In the genomic region with DNA sequence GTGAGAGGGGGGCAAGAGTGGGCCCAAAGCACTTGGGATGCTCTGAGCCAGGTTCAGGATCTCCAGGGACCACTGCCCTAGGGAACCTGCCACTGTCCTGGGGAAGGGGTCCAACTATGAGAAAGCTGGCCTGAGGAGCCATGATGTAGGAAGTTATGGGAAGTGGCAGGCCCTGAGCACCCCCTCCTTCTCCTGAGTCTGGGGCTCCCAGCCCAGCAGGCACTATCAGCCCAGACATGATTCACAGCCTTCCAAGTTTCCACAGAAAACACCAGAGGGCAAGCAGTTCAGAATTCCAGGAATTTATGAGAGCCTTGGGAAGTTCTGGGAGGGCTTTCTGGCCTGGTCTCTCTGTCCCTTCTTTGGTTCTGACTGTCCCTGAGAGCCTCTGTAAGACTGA, we compare ENCODE assay signal across 30 mouse cellular contexts. TPM values are rescaled to one million over a fixed set of nuclear protein-coding genes. Genes with fewer than 3 reads are reported as not detected.
DNase-seq lines count a peak whose midpoint lies in the region; ATAC-seq lines count a peak whose summit lies in the region.
"Had no signal": no experiment of that assay in that cellular context is flagged by ENCODE, and none has a peak within 500 bp of the region (broad histone marks: within the 10 kb centered on the region; RNA-seq: fewer than 3 reads in every experiment).

No protein-coding gene starts in this region.

- no peaks in the 10 kb centered on the region for H3K9me3 ChIP-seq in heart, embryonic 12.5 days (replicated peaks)
- H3K9me3 ChIP-seq in limb, embryonic 13.5 days = no peaks in the 10 kb centered on the region
- no peaks in the 10 kb centered on the region for H3K9me3 ChIP-seq in limb, embryonic 10.5 days (replicated peaks)
- no peaks in the 10 kb centered on the region for H3K9me3 ChIP-seq in limb, embryonic 15.5 days
- H3K9me3 ChIP-seq: forebrain, embryonic 10.5 days; heart, embryonic 13.5 days; liver, embryonic 13.5 days; neural tube, embryonic 15.5 days had no signal

- no peaks in the 10 kb centered on the region for H3K36me3 ChIP-seq in heart, embryonic 12.5 days
- H3K36me3 ChIP-seq in limb, embryonic 13.5 days = no peaks in the 10 kb centered on the region
- H3K36me3 ChIP-seq in limb, embryonic 10.5 days = no peaks in the 10 kb centered on the region
- H3K36me3 ChIP-seq in limb, embryonic 15.5 days = no peaks in the 10 kb centered on the region
- H3K36me3 ChIP-seq: forebrain, embryonic 10.5 days; heart, embryonic 13.5 days; liver, embryonic 13.5 days; neural tube, embryonic 15.5 days had no signal

- no peak overlapping the region for H3K9ac ChIP-seq in heart, embryonic 12.5 days
- no peak overlapping the region for H3K9ac ChIP-seq in limb, embryonic 13.5 days
- H3K9ac ChIP-seq in limb, embryonic 15.5 days = no peak overlapping the region
- H3K9ac ChIP-seq: heart, embryonic 13.5 days; hindbrain, embryonic 14.5 days; liver, embryonic 13.5 days; neural tube, embryonic 15.5 days had no signal

- no peaks in the 10 kb centered on the region for H3K27me3 ChIP-seq in heart, embryonic 12.5 days (replicated peaks)
- H3K27me3 ChIP-seq in limb, embryonic 13.5 days = no peaks in the 10 kb centered on the region
- no peaks in the 10 kb centered on the region for H3K27me3 ChIP-seq in limb, embryonic 10.5 days (ENCODE audit: low read depth, poor library complexity, severe bottlenecking)
- no peaks in the 10 kb centered on the region for H3K27me3 ChIP-seq in limb, embryonic 15.5 days
- H3K27me3 ChIP-seq: heart, embryonic 13.5 days; neural tube, embryonic 15.5 days had no signal

- ATAC-seq in heart, embryonic 12.5 days (ENCODE audit: insufficient number of reproducible peaks, low FRiP score) = 0 out of 2 replicates have a peak, but pooled peaks have one; percentile 22
- 0 out of 2 replicates have a peak, but pooled peaks have one; percentile 57 for ATAC-seq in limb, embryonic 13.5 days (ENCODE audit: low FRiP score, low read depth)
- no peak for ATAC-seq in limb, embryonic 15.5 days (ENCODE audit: insufficient number of reproducible peaks, low FRiP score, low TSS enrichment, low read depth)
- ATAC-seq: forebrain, embryonic 16.5 days; inflammation-experienced regulatory T-cells, adult 6 months had no signal

- no peak overlapping the region for H3K4me2 ChIP-seq in heart, embryonic 12.5 days
- H3K4me2 ChIP-seq in limb, embryonic 13.5 days (replicated peaks) = no peak overlapping the region
- H3K4me2 ChIP-seq in limb, embryonic 15.5 days = no peak overlapping the region
- H3K4me2 ChIP-seq: heart, embryonic 13.5 days; hindbrain, embryonic 14.5 days; liver, embryonic 13.5 days; midbrain, embryonic 11.5 days; neural tube, embryonic 15.5 days had no signal

- H3K27ac ChIP-seq in heart, embryonic 12.5 days (ENCODE audit: poor library complexity, severe bottlenecking) = no peak overlapping the region
- H3K27ac ChIP-seq in limb, embryonic 13.5 days = no peak overlapping the region
- H3K27ac ChIP-seq in limb, embryonic 10.5 days = no peak overlapping the region
- 0 out of 2 replicates have a peak overlapping the region, but pooled peaks have one; percentile 17 for H3K27ac ChIP-seq in limb, embryonic 15.5 days
- H3K27ac ChIP-seq: forebrain, embryonic 10.5 days; heart, embryonic 13.5 days; hindbrain, embryonic 14.5 days; liver, embryonic 13.5 days; neural tube, embryonic 15.5 days had no signal

- peaks cover 41% of the 10 kb centered on the region for H3K4me1 ChIP-seq in heart, embryonic 12.5 days (replicated peaks)
- peaks cover 15% of the 10 kb centered on the region for H3K4me1 ChIP-seq in limb, embryonic 13.5 days
- H3K4me1 ChIP-seq in limb, embryonic 10.5 days = peaks cover 12% of the 10 kb centered on the region; the same call in 1 of the 2 replicates
- H3K4me1 ChIP-seq in limb, embryonic 15.5 days = peaks cover 7% of the 10 kb centered on the region
- H3K4me1 ChIP-seq: neural tube, embryonic 15.5 days had no signal

- DNase-seq in heart, adult 18-20 months = no peak
- no peak for DNase-seq in limb, embryonic 10.5 days (ENCODE audit: low spot score)
- peak; percentile 27 for DNase-seq in Muller cell, postnatal 12 days (ENCODE audit: inconsistent ontology term)
- DNase-seq in layer of hippocampus, postnatal 14 days (ENCODE audit: low spot score in 2 of 2) = no peak
- DNase-seq: adrenal gland, postnatal 36 days; cerebellum, adult 11 months; cerebellum, postnatal 10 days; gastrocnemius, postnatal 25 days; heart, postnatal 36 days; kidney, adult 18-20 months; liver, embryonic 13.5 days; lung, adult 2 months; right cerebral cortex, adult 18-20 months; thymus, adult 18-20 months; thymus, postnatal 36 days had no signal

- no peak overlapping the region for H3K4me3 ChIP-seq in heart, embryonic 12.5 days
- no peak overlapping the region for H3K4me3 ChIP-seq in limb, embryonic 13.5 days
- H3K4me3 ChIP-seq in limb, embryonic 10.5 days = no peak overlapping the region
- H3K4me3 ChIP-seq in limb, embryonic 15.5 days = no peak overlapping the region
- H3K4me3 ChIP-seq: forebrain, embryonic 10.5 days; heart, embryonic 13.5 days; liver, embryonic 13.5 days; neural tube, embryonic 15.5 days had no signal

RNA-seq across cellular contexts. Expression of gene E030018B13Rik, which starts 41.0 kb away (rescaled TPM):
- polyA plus RNA-seq in heart, embryonic 12.5 days (2016; fragmentation: Nextera tagmentation; extraction: Ambion mirVana) = not detected in 2 replicates
- not detected for total RNA-seq in heart, adult 18-20 months (2021)
- polyA plus RNA-seq in limb, embryonic 13.5 days (2015; fragmentation: Nextera tagmentation; extraction: Ambion mirVana) = 0.14 TPM in 1 of 2 replicates, not detected in the other
- not detected in 2 replicates for polyA plus RNA-seq in limb, embryonic 10.5 days (2016; fragmentation: Nextera tagmentation; extraction: Ambion mirVana)
- not detected in 2 replicates for polyA plus RNA-seq in limb, embryonic 15.5 days (2015; fragmentation: Nextera tagmentation; extraction: Ambion mirVana)
- not detected for total RNA-seq in layer of hippocampus, postnatal 14 days (2021)
- total RNA-seq: adrenal gland, postnatal 36 days; gastrocnemius, postnatal 25 days; heart, postnatal 36 days; layer of hippocampus, postnatal 25 days; megakaryocyte progenitor cell, adult 5-6 weeks had no signal
- polyA plus RNA-seq: embryonic facial prominence, embryonic 11.5 days; forebrain, embryonic 10.5 days; heart, embryonic 13.5 days; hindbrain, embryonic 14.5 days; limb, embryonic 11.5 days; liver, embryonic 13.5 days; lung, adult 2 months; neural tube, embryonic 15.5 days; stomach, embryonic 16.5 days had no signal
